Mouse (Mus musculus): Measurements from ENCODE around the gene Aebp1. TPM values are rescaled to one million over a fixed set of nuclear protein-coding genes. Genes with fewer than 3 reads are reported as not detected.
"Not testable (repeated sequence)": the region's sequence is repeated elsewhere in the genome, so short reads cannot be mapped to it uniquely, and the experiment has no call there.

Aebp1 gene
- polyA plus RNA-seq, 1 experiment from 2014 or later, result 68.8 TPM

- Histone ChIP-seq H3K4me2 (ENCODE audit: low read depth, low read length) (peak within 1 kb of the TSS; percentile 86), H3K4me3 (ENCODE audit: low read depth, low read length) (peak within 1 kb of the TSS; percentile 75), H3K27ac (replicated peaks; ENCODE audit: low read depth, low read length) (peak within 1 kb of the TSS; percentile 89), H3K27me3 (replicated peaks; ENCODE audit: control insufficient read depth, insufficient read depth, low read length) (no peaks in the 10 kb centered on the region), H3K9ac (ENCODE audit: low read depth, low read length) (peak within 1 kb of the TSS; percentile 81), H3K4me1 (ENCODE audit: control insufficient read depth, insufficient read depth, low read length) (peaks cover 16% of the 10 kb centered on the region), H3K36me3 (ENCODE audit: control insufficient read depth, insufficient read depth, low read length) (peaks cover 38% of the 10 kb centered on the region), H3K9me3 (ENCODE audit: control insufficient read depth, low read length) (no peaks in the 10 kb centered on the region)
- DNase-seq (ENCODE audit: low spot score), result peak; percentile 99
- under 1% methylated on average over 45 of the region's 52 CpGs for WGBS
- ATAC-seq (ENCODE audit: low read depth), result peak; percentile 99
Observed at GRCm38 (mm10) chr11:5877921-5878526, 16.3 kb downstream of the Aebp1 start, which contains the start of gene Pold2. TSS of gene Pold2 (minus strand) at chr11:5878292.

- ATAC-seq (ENCODE audit: low read depth) (no peak; the same call in 1 of the 2 replicates), DNase-seq (ENCODE audit: low spot score) (no peak)
- WGBS, result 39% methylated on average over 8 of the region's 8 CpGs
Observed at GRCm38 (mm10) chr11:5878661-5879060, 16.9 kb downstream of the Aebp1 start.

DNA sequence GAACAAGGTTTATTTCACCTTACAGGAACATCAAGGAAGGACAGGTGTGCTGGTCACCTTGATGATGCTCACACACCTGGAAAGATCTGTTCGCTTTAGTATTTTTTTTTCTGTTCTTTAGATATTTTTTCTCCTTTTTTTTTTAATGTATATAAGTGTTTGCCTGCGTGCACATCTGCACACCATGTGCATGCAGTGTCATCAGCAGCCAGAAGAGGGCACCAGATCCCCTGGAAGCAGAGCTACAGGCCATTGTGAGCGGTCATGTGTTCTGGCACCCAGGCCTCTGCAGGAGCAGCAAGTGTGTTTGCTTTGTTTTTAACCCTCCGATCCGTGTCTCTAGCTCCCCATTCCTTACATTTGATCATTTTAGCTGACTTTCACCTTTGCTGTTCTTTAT, 18.2 kb downstream of the Aebp1 start:
- H3K27ac ChIP-seq (replicated peaks; ENCODE audit: low read depth, low read length), result no peak overlapping the region
- WGBS, result 48% methylated on average over 5 of the region's 5 CpGs
- no peak overlapping the region for H3K4me2 ChIP-seq (ENCODE audit: low read depth, low read length)
- H3K9me3 ChIP-seq (ENCODE audit: control insufficient read depth, low read length), result no peaks in the 10 kb centered on the region
- H3K9ac ChIP-seq (ENCODE audit: low read depth, low read length), result no peak overlapping the region
- H3K27me3 ChIP-seq (replicated peaks; ENCODE audit: control insufficient read depth, insufficient read depth, low read length), result no peaks in the 10 kb centered on the region
- no peak overlapping the region for H3K4me3 ChIP-seq (ENCODE audit: low read depth, low read length)
- DNase-seq (ENCODE audit: low spot score) (no peak), ATAC-seq (ENCODE audit: low read depth) (no peak)
- H3K36me3 ChIP-seq (ENCODE audit: control insufficient read depth, insufficient read depth, low read length), result peaks cover 20% of the 10 kb centered on the region
- H3K4me1 ChIP-seq (ENCODE audit: control insufficient read depth, insufficient read depth, low read length), result peaks cover 16% of the 10 kb centered on the region

More at GRCm38 (mm10) chr11:5878661-5879060, 16.9 kb downstream of the Aebp1 start:
- Histone ChIP-seq H3K27me3 (replicated peaks; ENCODE audit: control insufficient read depth, insufficient read depth, low read length) (no peaks in the 10 kb centered on the region), H3K27ac (replicated peaks; ENCODE audit: low read depth, low read length) (peak overlapping the region; percentile 89), H3K4me3 (ENCODE audit: low read depth, low read length) (peak overlapping the region; percentile 75), H3K9ac (ENCODE audit: low read depth, low read length) (peak overlapping the region; percentile 60), H3K36me3 (ENCODE audit: control insufficient read depth, insufficient read depth, low read length) (peaks cover 32% of the 10 kb centered on the region), H3K9me3 (ENCODE audit: control insufficient read depth, low read length) (no peaks in the 10 kb centered on the region), H3K4me1 (ENCODE audit: control insufficient read depth, insufficient read depth, low read length) (peaks cover 16% of the 10 kb centered on the region), H3K4me2 (ENCODE audit: low read depth, low read length) (peak overlapping the region; percentile 86)

DNA sequence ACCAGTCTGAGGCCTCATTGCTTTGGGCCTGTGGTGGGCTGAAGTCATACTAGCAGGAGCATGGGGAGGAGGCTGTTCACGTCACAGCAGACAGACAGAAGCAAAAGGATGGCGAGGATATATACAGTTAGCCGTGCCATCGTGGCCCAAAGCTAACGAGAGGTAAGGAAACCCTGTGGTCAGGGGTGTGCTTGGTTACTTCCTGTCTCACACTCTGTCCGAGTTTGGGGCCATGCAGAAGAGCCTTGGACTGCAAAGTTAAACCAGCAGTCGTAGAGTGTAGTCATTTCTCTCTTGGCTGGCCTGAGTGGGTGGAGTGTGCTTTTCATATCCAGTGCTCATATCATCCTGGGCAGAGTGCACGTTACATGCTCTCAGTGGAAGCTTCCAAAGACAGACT, 20.8 kb downstream of the Aebp1 start:
- WGBS, result 62% methylated on average over 8 of the region's 8 CpGs
- Histone ChIP-seq H3K9me3 (ENCODE audit: control insufficient read depth, low read length) (no peaks in the 10 kb centered on the region), H3K4me2 (ENCODE audit: low read depth, low read length) (no peak overlapping the region), H3K36me3 (ENCODE audit: control insufficient read depth, insufficient read depth, low read length) (no peaks in the 10 kb centered on the region), H3K27me3 (replicated peaks; ENCODE audit: control insufficient read depth, insufficient read depth, low read length) (no peaks in the 10 kb centered on the region), H3K9ac (ENCODE audit: low read depth, low read length) (no peak overlapping the region), H3K4me3 (ENCODE audit: low read depth, low read length) (no peak overlapping the region), H3K4me1 (ENCODE audit: control insufficient read depth, insufficient read depth, low read length) (0 out of 2 replicates have a peak, but pooled peaks cover 6% of the 10 kb centered on the region), H3K27ac (replicated peaks; ENCODE audit: low read depth, low read length) (no peak overlapping the region)
- DNase-seq (ENCODE audit: low spot score), result no peak
- no peak for ATAC-seq (ENCODE audit: low read depth)

DNA sequence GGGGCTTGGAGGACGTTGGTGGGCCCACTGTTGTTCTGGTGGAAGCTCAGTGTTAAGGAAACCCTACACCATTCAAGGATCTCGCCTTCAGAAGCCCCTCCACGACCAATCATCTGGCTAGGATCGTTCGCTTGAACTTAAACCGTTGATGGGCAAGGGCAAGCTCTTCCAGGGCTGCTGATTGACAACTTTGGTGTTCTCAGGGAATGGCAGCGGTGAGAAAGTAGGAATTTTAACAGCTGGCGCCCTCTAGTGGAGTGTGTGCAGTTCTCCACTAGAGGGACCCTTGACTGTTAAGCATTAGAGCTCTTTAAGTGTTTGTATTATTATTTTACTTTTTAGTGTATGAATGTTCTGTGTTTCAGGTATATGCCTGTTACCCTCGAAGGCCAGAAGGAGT, 24.4 kb downstream of the Aebp1 start:
- DNase-seq (ENCODE audit: low spot score), result peak; percentile 84
- no peak for ATAC-seq (ENCODE audit: low read depth)
- no peak overlapping the region for H3K4me3 ChIP-seq (ENCODE audit: low read depth, low read length)
- H3K4me2 ChIP-seq (ENCODE audit: low read depth, low read length), result no peak overlapping the region
- no peaks in the 10 kb centered on the region for H3K36me3 ChIP-seq (ENCODE audit: control insufficient read depth, insufficient read depth, low read length)
- peaks cover 3% of the 10 kb centered on the region; the same call in 1 of the 2 replicates for H3K4me1 ChIP-seq (ENCODE audit: control insufficient read depth, insufficient read depth, low read length)
- H3K9me3 ChIP-seq (ENCODE audit: control insufficient read depth, low read length), result no peaks in the 10 kb centered on the region
- H3K9ac ChIP-seq (ENCODE audit: low read depth, low read length), result no peak overlapping the region
- no peaks in the 10 kb centered on the region for H3K27me3 ChIP-seq (replicated peaks; ENCODE audit: control insufficient read depth, insufficient read depth, low read length)
- 20% methylated on average over 9 of the region's 9 CpGs for WGBS
- no peak overlapping the region for H3K27ac ChIP-seq (replicated peaks; ENCODE audit: low read depth, low read length)

DNA sequence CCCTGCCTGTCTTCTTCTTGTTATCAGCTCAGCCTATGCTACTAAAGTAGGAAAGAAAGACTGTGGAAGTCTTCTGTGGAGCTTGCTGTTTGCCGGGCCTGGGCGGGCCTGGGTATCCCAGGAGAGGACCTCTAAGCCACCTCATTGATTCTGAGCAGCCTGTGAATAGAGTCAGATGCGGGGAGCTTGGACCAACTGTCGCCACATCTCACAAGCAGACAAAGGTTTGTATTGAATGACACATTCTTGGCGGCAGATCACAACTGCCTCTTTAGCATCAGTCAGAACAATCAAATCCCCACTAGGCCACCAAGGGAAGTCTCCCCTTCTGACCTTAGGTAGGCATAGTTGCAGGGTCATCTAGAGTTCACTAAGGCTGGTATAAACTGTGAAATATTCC, 25.5 kb downstream of the Aebp1 start:
- Histone ChIP-seq H3K27ac (replicated peaks; ENCODE audit: low read depth, low read length) (no peak overlapping the region), H3K9me3 (ENCODE audit: control insufficient read depth, low read length) (no peaks in the 10 kb centered on the region), H3K27me3 (replicated peaks; ENCODE audit: control insufficient read depth, insufficient read depth, low read length) (no peaks in the 10 kb centered on the region), H3K36me3 (ENCODE audit: control insufficient read depth, insufficient read depth, low read length) (no peaks in the 10 kb centered on the region), H3K4me2 (ENCODE audit: low read depth, low read length) (no peak overlapping the region), H3K4me3 (ENCODE audit: low read depth, low read length) (no peak overlapping the region), H3K9ac (ENCODE audit: low read depth, low read length) (peak overlapping the region; percentile 30; the same call in 1 of the 2 replicates), H3K4me1 (ENCODE audit: control insufficient read depth, insufficient read depth, low read length) (peaks cover 9% of the 10 kb centered on the region; the same call in 1 of the 2 replicates)
- WGBS, result 37% methylated on average over 5 of the region's 5 CpGs
- DNase-seq (ENCODE audit: low spot score) (peak; percentile 60), ATAC-seq (ENCODE audit: low read depth) (peak; percentile 37; the same call in 1 of the 2 replicates)

- not testable (repeated sequence) for ATAC-seq (ENCODE audit: low read depth); H3K4me2 ChIP-seq (ENCODE audit: low read depth, low read length); DNase-seq (ENCODE audit: low spot score); H3K27ac ChIP-seq (replicated peaks; ENCODE audit: low read depth, low read length); H3K4me3 ChIP-seq (ENCODE audit: low read depth, low read length); H3K27me3 ChIP-seq (replicated peaks; ENCODE audit: control insufficient read depth, insufficient read depth, low read length); H3K9me3 ChIP-seq (ENCODE audit: control insufficient read depth, low read length); H3K36me3 ChIP-seq (ENCODE audit: control insufficient read depth, insufficient read depth, low read length); H3K9ac ChIP-seq (ENCODE audit: low read depth, low read length)
- peaks cover 14% of the 10 kb centered on the region; the same call in 1 of the 2 replicates for H3K4me1 ChIP-seq (ENCODE audit: control insufficient read depth, insufficient read depth, low read length)
- 47% methylated on average over 4 of the region's 5 CpGs for WGBS
Observed at GRCm38 (mm10) chr11:5888563-5888962, 26.8 kb downstream of the Aebp1 start.

- Histone ChIP-seq H3K27ac (replicated peaks; ENCODE audit: low read depth, low read length) (no peak overlapping the region), H3K4me3 (ENCODE audit: low read depth, low read length) (no peak overlapping the region), H3K36me3 (ENCODE audit: control insufficient read depth, insufficient read depth, low read length) (no peaks in the 10 kb centered on the region), H3K27me3 (replicated peaks; ENCODE audit: control insufficient read depth, insufficient read depth, low read length) (no peaks in the 10 kb centered on the region), H3K4me1 (ENCODE audit: control insufficient read depth, insufficient read depth, low read length) (peaks cover 16% of the 10 kb centered on the region), H3K9ac (ENCODE audit: low read depth, low read length) (no peak overlapping the region), H3K4me2 (ENCODE audit: low read depth, low read length) (no peak overlapping the region), H3K9me3 (ENCODE audit: control insufficient read depth, low read length) (no peaks in the 10 kb centered on the region)
- ATAC-seq (ENCODE audit: low read depth) (peak; percentile 27; the same call in 1 of the 2 replicates), DNase-seq (ENCODE audit: low spot score) (peak; percentile 42)
- WGBS, result 36% methylated on average over 8 of the region's 8 CpGs
Observed at GRCm38 (mm10) chr11:5892151-5892591, 30.4 kb downstream of the Aebp1 start.
